Mouse (Mus musculus): Measurements from ENCODE around the gene Creb5. TPM values are rescaled to one million over a fixed set of nuclear protein-coding genes. Genes with fewer than 3 reads are reported as not detected.

Creb5 gene
- polyA plus RNA-seq, 1 experiment: 6.0 TPM

- Histone ChIP-seq H3K4me1 (ENCODE audit: control insufficient read depth, insufficient read depth, low read length) (no peaks in the 10 kb centered on the region), H3K27me3 (ENCODE audit: control insufficient read depth, insufficient read depth, low read length) (no peaks in the 10 kb centered on the region), H3K4me3 (replicated peaks; ENCODE audit: insufficient read depth, low read depth, low read length) (no peak overlapping the region), H3K27ac (ENCODE audit: insufficient read depth, low read length) (no peak overlapping the region)
- no peak for DNase-seq
- WGBS: 74% methylated on average over 5 of the region's 5 CpGs
- TF ChIP-seq POLR2A (IDR thresholded peaks at IDR 0.05; ENCODE audit: borderline replicate concordance, insufficient read depth, low read length) (no peak), CTCF (IDR thresholded peaks at IDR 0.05; ENCODE audit: borderline replicate concordance, insufficient read depth, low read depth, low read length) (no peak)
These were observed 10.8 kb downstream of the Creb5 start for GRCm38 (mm10) chr6:53297851-53298250.

DNA sequence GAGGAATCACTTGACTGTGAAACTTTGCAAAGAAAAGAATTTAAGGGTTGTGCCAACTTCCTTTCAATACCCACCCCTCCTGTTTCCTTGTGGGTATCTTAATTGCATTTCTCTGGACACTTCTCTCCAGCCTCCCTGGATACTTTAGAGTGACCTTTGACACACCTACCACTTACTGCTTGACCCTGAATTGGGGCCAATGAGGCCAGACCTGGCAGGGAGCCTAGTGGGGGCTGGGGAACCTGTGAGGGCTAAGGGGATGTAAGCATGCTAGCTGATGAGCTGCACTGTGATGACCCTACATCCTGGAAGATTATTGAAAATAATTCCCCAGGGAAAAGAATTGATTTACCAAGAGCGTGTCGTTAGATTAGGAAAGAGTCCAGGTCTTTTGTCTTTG is 17.1 kb downstream of the Creb5 start:
- Histone ChIP-seq H3K4me1 (ENCODE audit: control insufficient read depth, insufficient read depth, low read length) (no peaks in the 10 kb centered on the region), H3K27me3 (ENCODE audit: control insufficient read depth, insufficient read depth, low read length) (no peaks in the 10 kb centered on the region), H3K27ac (ENCODE audit: insufficient read depth, low read length) (no peak overlapping the region), H3K4me3 (replicated peaks; ENCODE audit: insufficient read depth, low read depth, low read length) (no peak overlapping the region)
- WGBS: 91% methylated on average over 2 of the region's 2 CpGs
- TF ChIP-seq CTCF (IDR thresholded peaks at IDR 0.05; ENCODE audit: borderline replicate concordance, insufficient read depth, low read depth, low read length) (no peak), POLR2A (IDR thresholded peaks at IDR 0.05; ENCODE audit: borderline replicate concordance, insufficient read depth, low read length) (no peak)
- no peak for DNase-seq

DNA sequence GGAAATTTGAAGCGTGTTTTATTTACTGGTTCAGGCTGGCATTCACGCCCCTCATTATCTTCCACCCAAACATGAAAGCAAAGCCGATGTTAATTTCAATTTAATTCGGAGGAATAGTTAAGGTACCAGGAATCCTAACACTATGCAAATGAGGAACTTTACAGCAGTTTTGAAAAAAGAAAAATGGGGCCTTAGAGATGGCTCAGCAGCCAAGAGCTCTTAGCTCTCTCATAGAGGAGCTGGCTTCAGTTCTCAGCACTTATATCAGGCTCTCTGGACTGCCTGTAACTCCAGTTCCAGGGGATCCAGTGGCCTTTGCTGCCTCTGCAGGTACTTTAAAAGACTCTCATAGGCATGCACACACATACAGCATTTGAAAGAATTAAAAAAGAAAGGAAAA is 19.1 kb downstream of the Creb5 start:
- Histone ChIP-seq H3K27ac (ENCODE audit: insufficient read depth, low read length) (no peak overlapping the region), H3K4me3 (replicated peaks; ENCODE audit: insufficient read depth, low read depth, low read length) (no peak overlapping the region), H3K27me3 (ENCODE audit: control insufficient read depth, insufficient read depth, low read length) (no peaks in the 10 kb centered on the region), H3K4me1 (ENCODE audit: control insufficient read depth, insufficient read depth, low read length) (no peaks in the 10 kb centered on the region)
- TF ChIP-seq POLR2A (IDR thresholded peaks at IDR 0.05; ENCODE audit: borderline replicate concordance, insufficient read depth, low read length): no peak
- TF ChIP-seq CTCF (IDR thresholded peaks at IDR 0.05; ENCODE audit: borderline replicate concordance, insufficient read depth, low read depth, low read length): no peak
- DNase-seq: no peak
- 95% methylated on average over 4 of the region's 4 CpGs for WGBS

DNA sequence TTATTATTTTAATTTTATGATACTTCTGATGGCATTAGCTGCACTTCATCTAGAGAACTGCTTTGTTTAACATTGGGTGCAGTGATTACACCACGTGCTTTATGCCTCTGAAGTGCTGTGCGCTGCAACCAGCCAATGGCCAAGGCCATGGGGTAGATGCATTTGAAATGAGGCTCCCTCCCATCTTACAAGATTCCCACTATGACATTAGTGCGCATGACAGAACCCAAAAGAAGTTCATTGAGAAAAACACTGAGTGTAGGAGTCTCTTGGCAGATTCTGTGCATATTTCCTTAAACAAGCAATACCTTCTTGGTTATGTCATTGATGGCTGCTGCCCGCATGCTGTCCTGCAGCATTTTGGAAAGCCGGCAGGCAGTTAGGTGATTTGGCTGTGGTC is 19.6 kb downstream of the Creb5 start:
- TF ChIP-seq CTCF (IDR thresholded peaks at IDR 0.05; ENCODE audit: borderline replicate concordance, insufficient read depth, low read depth, low read length) (no peak), POLR2A (IDR thresholded peaks at IDR 0.05; ENCODE audit: borderline replicate concordance, insufficient read depth, low read length) (no peak)
- DNase-seq: no peak
- H3K27me3 ChIP-seq (ENCODE audit: control insufficient read depth, insufficient read depth, low read length): no peaks in the 10 kb centered on the region
- no peak overlapping the region for H3K27ac ChIP-seq (ENCODE audit: insufficient read depth, low read length)
- WGBS: 66% methylated on average over 5 of the region's 5 CpGs
- H3K4me3 ChIP-seq (replicated peaks; ENCODE audit: insufficient read depth, low read depth, low read length): no peak overlapping the region
- no peaks in the 10 kb centered on the region for H3K4me1 ChIP-seq (ENCODE audit: control insufficient read depth, insufficient read depth, low read length)

DNA sequence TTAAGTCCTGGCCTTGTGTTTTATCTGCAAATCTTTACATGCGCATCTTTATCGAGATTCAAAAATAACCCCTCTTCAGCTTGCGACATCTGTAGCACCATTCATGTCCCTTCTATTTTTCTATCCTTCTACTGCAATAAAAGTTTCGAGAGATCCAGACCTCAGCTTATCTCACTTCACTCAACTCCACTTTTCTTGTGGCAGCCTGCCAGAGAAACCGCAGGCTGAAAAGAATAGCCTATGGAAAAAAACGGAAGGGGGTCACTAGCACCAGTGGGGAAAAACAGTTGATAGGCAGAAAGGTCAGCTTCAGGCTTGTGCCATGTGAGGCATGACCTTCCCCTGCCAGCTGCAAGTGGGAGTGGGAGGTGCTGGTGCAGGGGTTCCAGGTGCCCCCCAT is 21.6 kb downstream of the Creb5 start:
- no peak overlapping the region for H3K27ac ChIP-seq (ENCODE audit: insufficient read depth, low read length)
- H3K27me3 ChIP-seq (ENCODE audit: control insufficient read depth, insufficient read depth, low read length): no peaks in the 10 kb centered on the region
- 64% methylated on average over 6 of the region's 6 CpGs for WGBS
- DNase-seq: no peak
- no peaks in the 10 kb centered on the region for H3K4me1 ChIP-seq (ENCODE audit: control insufficient read depth, insufficient read depth, low read length)
- H3K4me3 ChIP-seq (replicated peaks; ENCODE audit: insufficient read depth, low read depth, low read length): no peak overlapping the region
- no peak for TF ChIP-seq CTCF (IDR thresholded peaks at IDR 0.05; ENCODE audit: borderline replicate concordance, insufficient read depth, low read depth, low read length)
- TF ChIP-seq POLR2A (IDR thresholded peaks at IDR 0.05; ENCODE audit: borderline replicate concordance, insufficient read depth, low read length): no peak

GRCm38 (mm10) chr6:53313604-53314003 is 26.5 kb downstream of the Creb5 start:
- DNase-seq: no peak
- 95% methylated on average over 6 of the region's 6 CpGs for WGBS
- Histone ChIP-seq H3K4me1 (ENCODE audit: control insufficient read depth, insufficient read depth, low read length) (no peaks in the 10 kb centered on the region; the same call in 1 of the 2 replicates), H3K27me3 (ENCODE audit: control insufficient read depth, insufficient read depth, low read length) (no peaks in the 10 kb centered on the region), H3K4me3 (replicated peaks; ENCODE audit: insufficient read depth, low read depth, low read length) (no peak overlapping the region), H3K27ac (ENCODE audit: insufficient read depth, low read length) (no peak overlapping the region)
- TF ChIP-seq CTCF (IDR thresholded peaks at IDR 0.05; ENCODE audit: borderline replicate concordance, insufficient read depth, low read depth, low read length): no peak
- no peak for TF ChIP-seq POLR2A (IDR thresholded peaks at IDR 0.05; ENCODE audit: borderline replicate concordance, insufficient read depth, low read length)

DNA sequence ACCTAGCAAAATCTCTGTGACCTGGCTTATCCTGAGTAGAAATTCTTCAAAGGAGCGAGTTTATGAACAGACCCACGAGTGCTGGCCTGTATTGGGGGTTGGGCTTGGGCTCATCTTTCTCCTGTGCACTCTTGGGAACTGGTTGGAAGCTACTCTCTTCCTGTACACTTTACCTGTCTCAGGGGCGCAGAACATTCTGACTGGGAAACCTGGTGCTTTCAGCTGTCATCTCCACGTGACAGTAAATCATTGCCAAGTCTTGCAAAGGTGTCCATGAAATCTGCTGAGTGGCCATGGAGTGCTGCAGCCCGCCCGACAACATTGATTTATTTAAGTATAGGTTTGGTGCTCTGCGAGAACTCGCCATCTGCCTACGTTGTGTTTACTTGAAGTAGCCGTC is 27.1 kb downstream of the Creb5 start:
- Histone ChIP-seq H3K27me3 (ENCODE audit: control insufficient read depth, insufficient read depth, low read length) (no peaks in the 10 kb centered on the region), H3K4me1 (ENCODE audit: control insufficient read depth, insufficient read depth, low read length) (no peaks in the 10 kb centered on the region; the same call in 1 of the 2 replicates), H3K4me3 (replicated peaks; ENCODE audit: insufficient read depth, low read depth, low read length) (no peak overlapping the region), H3K27ac (ENCODE audit: insufficient read depth, low read length) (no peak overlapping the region)
- WGBS: 64% methylated on average over 10 of the region's 10 CpGs
- TF ChIP-seq CTCF (IDR thresholded peaks at IDR 0.05; ENCODE audit: borderline replicate concordance, insufficient read depth, low read depth, low read length): no peak
- no peak for TF ChIP-seq POLR2A (IDR thresholded peaks at IDR 0.05; ENCODE audit: borderline replicate concordance, insufficient read depth, low read length)
- DNase-seq: peak in 1 of 2 experiments; percentile 20

- DNase-seq: peak; percentile 64 to 79
- no peak for TF ChIP-seq POLR2A (IDR thresholded peaks at IDR 0.05; ENCODE audit: borderline replicate concordance, insufficient read depth, low read length)
- TF ChIP-seq CTCF (IDR thresholded peaks at IDR 0.05; ENCODE audit: borderline replicate concordance, insufficient read depth, low read depth, low read length): no peak; the same call in 1 of the 2 replicates
- H3K4me1 ChIP-seq (ENCODE audit: control insufficient read depth, insufficient read depth, low read length): peaks cover 5% of the 10 kb centered on the region; the same call in 1 of the 2 replicates
- H3K27me3 ChIP-seq (ENCODE audit: control insufficient read depth, insufficient read depth, low read length): no peaks in the 10 kb centered on the region
- no peak overlapping the region for H3K27ac ChIP-seq (ENCODE audit: insufficient read depth, low read length)
- WGBS: 24% methylated on average over 17 of the region's 17 CpGs
- H3K4me3 ChIP-seq (replicated peaks; ENCODE audit: insufficient read depth, low read depth, low read length): no peak overlapping the region
These were observed 32.7 kb downstream of the Creb5 start for GRCm38 (mm10) chr6:53319543-53320325.

Data from cerebellum, adult 2 months (tissue).